Comparison of ENCODE assay signal across 14 mouse cellular contexts in genomic region chr4:47703501-47703900, GRCm38 (mm10).
"Had no signal": no experiment of that assay in that cellular context is flagged by ENCODE, and none has a peak within 500 bp of the region (broad histone marks: within the 10 kb centered on the region; RNA-seq: fewer than 3 reads in every experiment).

No protein-coding gene starts in this region.

- DNase-seq: gastrocnemius, adult 2 months; gastrocnemius, postnatal 10 days; gastrocnemius, postnatal 25 days; heart, adult 18-20 months; heart, postnatal 10 days; heart, postnatal 4 days; kidney, adult 18-20 months; kidney, adult 8-10 months; kidney, postnatal 10 days; kidney, postnatal 25 days; kidney, postnatal 4 days; liver; liver, embryonic 13.5 days; liver, postnatal 0 days had no signal
